ENCODE assay signal across 27 mouse cellular contexts in genomic region chr12:51990629-51991028, GRCm38 (mm10). TPM values are rescaled to one million over a fixed set of nuclear protein-coding genes. Genes with fewer than 3 reads are reported as not detected.
DNase-seq lines count a peak whose midpoint lies in the region; ATAC-seq and TF ChIP-seq lines count a peak whose summit lies in the region.
"Had no signal": no experiment of that assay in that cellular context is flagged by ENCODE, and none has a peak within 500 bp of the region (broad histone marks: within the 10 kb centered on the region; RNA-seq: fewer than 3 reads in every experiment).

No protein-coding gene starts in this region.

- DNase-seq in forebrain, postnatal 0 days = no peak
- DNase-seq in gastrocnemius, adult 18-20 months (ENCODE audit: low spot score) = peak; percentile 51
- no peak for DNase-seq in gastrocnemius, postnatal 4 days (ENCODE audit: low spot score in 2 of 2)
- peak; percentile 12 to 19 for DNase-seq in gastrocnemius, adult 8-10 months (ENCODE audit: low spot score in 2 of 2)
- no peak for DNase-seq in gastrocnemius, postnatal 14 days
- peak; percentile 39 for DNase-seq in skeletal muscle tissue, adult 2 months (ENCODE audit: low read depth, low spot score)
- DNase-seq: adrenal gland, adult 8-10 months; adrenal gland, postnatal 14 days; adrenal gland, postnatal 36 days; B cell, adult 2 months; cerebellum, adult 11-12 months; cerebellum, adult 2 months; cerebellum, adult 9-10 months; cerebellum, postnatal 10 days; cerebellum, postnatal 25 days had no signal

- H3K36me3 ChIP-seq in forebrain, postnatal 0 days (ENCODE audit: insufficient read depth) = no peaks in the 10 kb centered on the region
- no peaks in the 10 kb centered on the region for H3K36me3 ChIP-seq in forebrain, embryonic 15.5 days

- H3K4me1 ChIP-seq in forebrain, postnatal 0 days (ENCODE audit: insufficient read depth) = no peaks in the 10 kb centered on the region
- no peaks in the 10 kb centered on the region for H3K4me1 ChIP-seq in forebrain, embryonic 15.5 days
- H3K4me1 ChIP-seq: embryonic facial prominence, embryonic 12.5 days; forebrain, embryonic 13.5 days had no signal

- no peaks in the 10 kb centered on the region for H3K9me3 ChIP-seq in forebrain, postnatal 0 days (ENCODE audit: low read length)
- no peaks in the 10 kb centered on the region for H3K9me3 ChIP-seq in forebrain, embryonic 15.5 days
- H3K9me3 ChIP-seq: embryonic facial prominence, embryonic 10.5 days; embryonic facial prominence, embryonic 12.5 days; forebrain, embryonic 13.5 days; G1E had no signal

- no peak overlapping the region for H3K9ac ChIP-seq in forebrain, postnatal 0 days
- H3K9ac ChIP-seq in forebrain, embryonic 15.5 days (replicated peaks) = no peak overlapping the region
- H3K9ac ChIP-seq: embryonic facial prominence, embryonic 12.5 days; forebrain, embryonic 13.5 days had no signal

- 71% methylated on average over 2 of the region's 2 CpGs for WGBS in forebrain, postnatal 0 days
- 90% methylated on average over 2 of the region's 2 CpGs for WGBS in forebrain, embryonic 15.5 days

- no peak overlapping the region for H3K4me2 ChIP-seq in forebrain, postnatal 0 days (ENCODE audit: low read depth)
- no peak overlapping the region for H3K4me2 ChIP-seq in forebrain, embryonic 15.5 days (replicated peaks)
- H3K4me2 ChIP-seq: embryonic facial prominence, embryonic 12.5 days; forebrain, embryonic 13.5 days had no signal

- H3K4me3 ChIP-seq in forebrain, postnatal 0 days (ENCODE audit: low read depth, low read length) = no peak overlapping the region
- no peak overlapping the region for H3K4me3 ChIP-seq in forebrain, embryonic 15.5 days
- H3K4me3 ChIP-seq: embryonic facial prominence, embryonic 10.5 days; embryonic facial prominence, embryonic 12.5 days; forebrain, embryonic 13.5 days had no signal

- no peak for TF ChIP-seq CTCF in forebrain, postnatal 0 days (IDR thresholded peaks at IDR 0.05; ENCODE audit: low read depth)

- intact Hi-C loops in gastrocnemius, postnatal 14 days (cut with DNase I; ENCODE audit: low total_unique reads) = no loop called here

- ATAC-seq in forebrain, postnatal 0 days = peak; percentile 29; the same call in 1 of the 2 replicates
- no peak for ATAC-seq in forebrain, embryonic 15.5 days (replicated peaks)
- ATAC-seq: activated CD4-positive, CD25-positive, alpha-beta regulatory T cell, adult 4 months; CD4-positive, CD25-positive, alpha-beta regulatory T cell, adult 4 months; forebrain, embryonic 13.5 days; Patski had no signal

- no peaks in the 10 kb centered on the region for H3K27me3 ChIP-seq in forebrain, postnatal 0 days (ENCODE audit: insufficient read depth, low read length)
- no peaks in the 10 kb centered on the region for H3K27me3 ChIP-seq in forebrain, embryonic 15.5 days
- H3K27me3 ChIP-seq: CH12.LX; embryonic facial prominence, embryonic 12.5 days; forebrain, embryonic 13.5 days; Patski had no signal

- H3K27ac ChIP-seq in forebrain, postnatal 0 days (ENCODE audit: low read depth, low read length) = no peak overlapping the region
- no peak overlapping the region for H3K27ac ChIP-seq in forebrain, embryonic 15.5 days (replicated peaks)
- H3K27ac ChIP-seq: embryonic facial prominence, embryonic 10.5 days; embryonic facial prominence, embryonic 12.5 days; forebrain, embryonic 13.5 days had no signal

RNA-seq across cellular contexts. Expression of gene Dtd2, which starts 15.7 kb away (rescaled TPM):
- 16.3 and 17.9 TPM in 2 replicates for total RNA-seq in forebrain, postnatal 0 days (2014; rRNA removed)
- 20.9 and 23.1 TPM in 2 replicates for polyA plus RNA-seq in forebrain, postnatal 0 days (2015; fragmentation: Nextera tagmentation; extraction: Ambion mirVana)
- polyA plus RNA-seq in forebrain, embryonic 15.5 days (2015; fragmentation: Nextera tagmentation; extraction: Ambion mirVana) = 14.9 and 16.4 TPM in 2 replicates
- total RNA-seq in gastrocnemius, adult 18-20 months (2021) = 1 to 10 TPM; 4.6 to 5.0 TPM
- total RNA-seq in gastrocnemius, postnatal 4 days (2021) = 10 to 100 TPM in 1 of 2 experiments, 1 to 10 TPM in 1; 8.5 to 10.7 TPM
- 1 to 10 TPM; 3.7 to 6.1 (median 4.5) TPM for total RNA-seq in gastrocnemius, adult 8-10 months (2022)
- 1 to 10 TPM; 5.1 to 5.8 TPM for total RNA-seq in gastrocnemius, postnatal 14 days (2021)

RNA-seq across cellular contexts. Expression of gene Heatr5a, which starts 19.5 kb away (rescaled TPM):
- total RNA-seq in forebrain, postnatal 0 days (2014; rRNA removed) = 14.5 and 15.0 TPM in 2 replicates
- 1.3 and 2.0 TPM in 2 replicates for polyA plus RNA-seq in forebrain, postnatal 0 days (2015; fragmentation: Nextera tagmentation; extraction: Ambion mirVana)
- polyA plus RNA-seq in forebrain, embryonic 15.5 days (2015; fragmentation: Nextera tagmentation; extraction: Ambion mirVana) = 5.4 and 5.9 TPM in 2 replicates
- total RNA-seq in gastrocnemius, adult 18-20 months (2021) = 10 to 100 TPM; 22.7 to 27.2 TPM
- 10 to 100 TPM; 28.3 to 31.0 TPM for total RNA-seq in gastrocnemius, postnatal 4 days (2021)
- 10 to 100 TPM; 20.6 to 24.8 (median 23.0) TPM for total RNA-seq in gastrocnemius, adult 8-10 months (2022)
- 10 to 100 TPM; 14.1 to 17.9 TPM for total RNA-seq in gastrocnemius, postnatal 14 days (2021)

RNA-seq across cellular contexts. Expression of gene Gpr33, which starts 37.2 kb away (rescaled TPM):
- total RNA-seq in forebrain, postnatal 0 days (2014; rRNA removed) = not detected in 2 replicates
- not detected in 2 replicates for polyA plus RNA-seq in forebrain, postnatal 0 days (2015; fragmentation: Nextera tagmentation; extraction: Ambion mirVana)
- not detected in 2 replicates for polyA plus RNA-seq in forebrain, embryonic 15.5 days (2015; fragmentation: Nextera tagmentation; extraction: Ambion mirVana)
- total RNA-seq in gastrocnemius, adult 18-20 months (2021) = not detected
- total RNA-seq in gastrocnemius, postnatal 4 days (2021) = not detected
- total RNA-seq in gastrocnemius, adult 8-10 months (2022) = not detected
- total RNA-seq in gastrocnemius, postnatal 14 days (2021) = not detected
- total RNA-seq: adrenal gland, adult 8-10 months; adrenal gland, postnatal 14 days; adrenal gland, postnatal 36 days; CH12.LX had no signal
- polyA plus RNA-seq: activated CD4-positive, CD25-positive, alpha-beta regulatory T cell, adult 4 months; CD4-positive, CD25-positive, alpha-beta regulatory T cell, adult 4 months; cerebellum, adult 2 months; cortical plate, adult 2 months; embryonic facial prominence, embryonic 10.5 days; embryonic facial prominence, embryonic 12.5 days; embryonic facial prominence, embryonic 14.5 days; forebrain, embryonic 11.5 days; forebrain, embryonic 13.5 days; G1E; Patski had no signal

Comparison
In these comparisons a context has a peak if more than half of its experiments do, and no peak if none do; other contexts are left out.
1. DNase-seq: peak in gastrocnemius, adult 18-20 months (single experiment), gastrocnemius, adult 8-10 months (2 of 2) and skeletal muscle tissue, adult 2 months (single experiment); none in forebrain, postnatal 0 days (single experiment), gastrocnemius, postnatal 4 days (0 of 2) and gastrocnemius, postnatal 14 days (single experiment).